Mouse (Mus musculus) macrophage (primary cell): Measurements from ENCODE around the gene Srpk2. TPM values are rescaled to one million over a fixed set of nuclear protein-coding genes. Genes with fewer than 3 reads are reported as not detected.

ENCODE experiments used
- H3K27ac ChIP-seq: fragments of 350-480 bp; formaldehyde crosslinking; 2 replicates; pipeline ENCODE4 v1.9.0; 2021
- H3K36me3 ChIP-seq: fragments of 350-480 bp; formaldehyde crosslinking; 2 replicates; pipeline ENCODE4 v1.9.0; 2021; ENCODE audit errors: inconsistent target
- H3K4me3 ChIP-seq: fragments of 350-480 bp; formaldehyde crosslinking; 2 replicates; pipeline ENCODE4 v1.9.0; 2021; ENCODE audit errors: inconsistent target
- H3K79me2 ChIP-seq: fragments of 350-480 bp; formaldehyde crosslinking; 2 replicates; pipeline ENCODE4 v1.9.0; 2021; ENCODE audit errors: inconsistent target
- WGBS: methylation state at CpG from one replicate; pipeline ENCODE4 v1.1.7; 2026; ENCODE audit warnings: inconsistent platforms; ENCODE audit not compliant: missing documents; 5-methylcytosine and 5-hydroxymethylcytosine counted together
- polyA plus RNA-seq: library from polyadenylated mRNA; stranded (reverse); fragments of 250-400 nt; gene quantifications from 3 replicates; pipeline ENCODE4 v1.2.4, GENCODE M21; 2018; ENCODE audit warnings: inconsistent platforms

The Srpk2 gene
- polyA plus RNA-seq, 1 experiment from 2014 or later: 20.3 TPM

- Histone ChIP-seq H3K79me2 (no peaks in the 10 kb centered on the region), H3K4me3 (no peak overlapping the region), H3K36me3 (peaks cover 7% of the 10 kb centered on the region; the same call in 1 of the 2 replicates), H3K27ac (no peak overlapping the region)
- WGBS: 94% methylated on average over 6 of the region's 6 CpGs
These were observed 153.3 kb downstream of the Srpk2 start for GRCm38 (mm10) chr5:23531100-23531499.

GRCm38 (mm10) chr5:23524621-23525020 lies 159.8 kb downstream of the Srpk2 start:
- H3K36me3 ChIP-seq: peaks cover 18% of the 10 kb centered on the region
- H3K27ac ChIP-seq: no peak overlapping the region
- WGBS: 95% methylated on average over 2 of the region's 3 CpGs
- H3K4me3 ChIP-seq: no peak overlapping the region
- H3K79me2 ChIP-seq: no peaks in the 10 kb centered on the region

GRCm38 (mm10) chr5:23523936-23524335 lies 160.5 kb downstream of the Srpk2 start:
- H3K36me3 ChIP-seq: peaks cover 18% of the 10 kb centered on the region
- no peak overlapping the region for H3K27ac ChIP-seq
- H3K4me3 ChIP-seq: no peak overlapping the region
- no peaks in the 10 kb centered on the region for H3K79me2 ChIP-seq
- WGBS: no CpG with 5 or more reads among the region's 3 CpGs

- no peaks in the 10 kb centered on the region for H3K79me2 ChIP-seq
- H3K4me3 ChIP-seq: no peak overlapping the region
- H3K27ac ChIP-seq: no peak overlapping the region
- peaks cover 23% of the 10 kb centered on the region for H3K36me3 ChIP-seq
- 42% methylated on average over 1 of the region's 1 CpGs for WGBS
These were observed 162.8 kb downstream of the Srpk2 start for GRCm38 (mm10) chr5:23521645-23522044.

- WGBS: 88% methylated on average over 3 of the region's 3 CpGs
- Histone ChIP-seq H3K4me3 (no peak overlapping the region), H3K36me3 (peaks cover 23% of the 10 kb centered on the region)
These were observed 164.7 kb downstream of the Srpk2 start for GRCm38 (mm10) chr5:23519679-23520078.

GRCm38 (mm10) chr5:23518673-23519072 lies 165.7 kb downstream of the Srpk2 start:
- Histone ChIP-seq H3K79me2 (no peaks in the 10 kb centered on the region), H3K27ac (peak overlapping the region; percentile 19; the same call in 1 of the 2 replicates), H3K4me3 (no peak overlapping the region), H3K36me3 (peaks cover 23% of the 10 kb centered on the region; the same call in 1 of the 2 replicates)
- WGBS: 89% methylated on average over 3 of the region's 3 CpGs

More at GRCm38 (mm10) chr5:23519679-23520078, 164.7 kb downstream of the Srpk2 start:
- no peaks in the 10 kb centered on the region for H3K79me2 ChIP-seq
- no peak overlapping the region for H3K27ac ChIP-seq

GRCm38 (mm10) chr5:23517839-23518238 lies 166.6 kb downstream of the Srpk2 start:
- 95% methylated on average over 4 of the region's 4 CpGs for WGBS
- Histone ChIP-seq H3K4me3 (no peak overlapping the region), H3K36me3 (peaks cover 30% of the 10 kb centered on the region), H3K79me2 (no peaks in the 10 kb centered on the region), H3K27ac (no peak overlapping the region)

GRCm38 (mm10) chr5:23516962-23517361 lies 167.5 kb downstream of the Srpk2 start:
- Histone ChIP-seq H3K4me3 (no peak overlapping the region), H3K27ac (no peak overlapping the region), H3K79me2 (no peaks in the 10 kb centered on the region), H3K36me3 (peaks cover 35% of the 10 kb centered on the region)
- 98% methylated on average over 3 of the region's 3 CpGs for WGBS

- no peaks in the 10 kb centered on the region for H3K79me2 ChIP-seq
- peaks cover 48% of the 10 kb centered on the region for H3K36me3 ChIP-seq
- H3K27ac ChIP-seq: no peak overlapping the region
- no peak overlapping the region for H3K4me3 ChIP-seq
- WGBS: 93% methylated on average over 8 of the region's 10 CpGs
These were observed 169.4 kb downstream of the Srpk2 start for GRCm38 (mm10) chr5:23515038-23515437.

GRCm38 (mm10) chr5:23513468-23513867 lies 170.9 kb downstream of the Srpk2 start:
- peaks cover 48% of the 10 kb centered on the region for H3K36me3 ChIP-seq
- WGBS: 98% methylated on average over 13 of the region's 13 CpGs

GRCm38 (mm10) chr5:23512556-23512955 lies 171.9 kb downstream of the Srpk2 start:
- Histone ChIP-seq H3K4me3 (no peak overlapping the region), H3K36me3 (peaks cover 48% of the 10 kb centered on the region), H3K27ac (no peak overlapping the region), H3K79me2 (no peaks in the 10 kb centered on the region)
- WGBS: 98% methylated on average over 7 of the region's 7 CpGs

More at GRCm38 (mm10) chr5:23513468-23513867, 170.9 kb downstream of the Srpk2 start:
- Histone ChIP-seq H3K27ac (no peak overlapping the region), H3K79me2 (no peaks in the 10 kb centered on the region), H3K4me3 (no peak overlapping the region)

GRCm38 (mm10) chr5:23511456-23511855 lies 173.0 kb downstream of the Srpk2 start:
- Histone ChIP-seq H3K79me2 (no peaks in the 10 kb centered on the region), H3K27ac (no peak overlapping the region), H3K4me3 (no peak overlapping the region), H3K36me3 (peaks cover 43% of the 10 kb centered on the region)
- 96% methylated on average over 5 of the region's 5 CpGs for WGBS

- WGBS: 96% methylated on average over 6 of the region's 6 CpGs
- H3K36me3 ChIP-seq: peaks cover 34% of the 10 kb centered on the region
- H3K79me2 ChIP-seq: no peaks in the 10 kb centered on the region
- H3K4me3 ChIP-seq: no peak overlapping the region
- no peak overlapping the region for H3K27ac ChIP-seq
These were observed 175.8 kb downstream of the Srpk2 start for GRCm38 (mm10) chr5:23508630-23509029.

- Histone ChIP-seq H3K27ac (no peak overlapping the region), H3K36me3 (peaks cover 35% of the 10 kb centered on the region; the same call in 1 of the 2 replicates), H3K79me2 (no peaks in the 10 kb centered on the region), H3K4me3 (no peak overlapping the region)
- WGBS: 93% methylated on average over 4 of the region's 4 CpGs
These were observed 177.2 kb downstream of the Srpk2 start for GRCm38 (mm10) chr5:23507210-23507609.

GRCm38 (mm10) chr5:23505578-23505977 lies 178.8 kb downstream of the Srpk2 start:
- H3K79me2 ChIP-seq: no peaks in the 10 kb centered on the region
- H3K27ac ChIP-seq: no peak overlapping the region
- WGBS: 94% methylated on average over 3 of the region's 3 CpGs
- H3K4me3 ChIP-seq: no peak overlapping the region
- peaks cover 41% of the 10 kb centered on the region for H3K36me3 ChIP-seq
